Mouse (Mus musculus) layer of hippocampus, postnatal 14 days (tissue): Measurements from ENCODE around the gene Dnmt1. TPM values are rescaled to one million over a fixed set of nuclear protein-coding genes. Genes with fewer than 3 reads are reported as not detected.

Experiments used
- DNase-seq, 2 experiments: peaks; one replicate each; pipeline ENCODE4 v3.0.0; 2021 to 2022; ENCODE audit warnings: low spot score in 2 of 2, mixed read lengths in 1 of 2
- total RNA-seq, 2 experiments: library from RNA; stranded (reverse); gene quantifications; 2 replicates each; pipeline ENCODE4 v1.2.3; 2021

Gene Dnmt1
- total RNA-seq, 2 experiments from 2014 or later = 35.5 to 37.1 TPM

GRCm38 (mm10) chr9:20887191-20887590 lies 72.5 kb downstream of the Dnmt1 start:
- DNase-seq = no peak

- no peak for DNase-seq
Observed at GRCm38 (mm10) chr9:20886563-20886962, 73.1 kb downstream of the Dnmt1 start.

GRCm38 (mm10) chr9:20879097-20879792 lies 80.4 kb downstream of the Dnmt1 start, which contains the start of gene Angptl6:
Gene Angptl6, minus strand, starts transcription at chr9:20879727.
- DNase-seq = no peak

GRCm38 (mm10) chr9:20878710-20879065 lies 81.0 kb downstream of the Dnmt1 start:
- no peak for DNase-seq

GRCm38 (mm10) chr9:20878041-20878709 lies 81.5 kb downstream of the Dnmt1 start:
- peak; percentile 99 for DNase-seq

- DNase-seq = no peak
Observed at GRCm38 (mm10) chr9:20877118-20878040, 82.3 kb downstream of the Dnmt1 start.

GRCm38 (mm10) chr9:20876318-20877117 lies 83.2 kb downstream of the Dnmt1 start:
- DNase-seq = no peak

- no peak for DNase-seq
Observed at GRCm38 (mm10) chr9:20875021-20875790, 84.5 kb downstream of the Dnmt1 start.

GRCm38 (mm10) chr9:20873521-20873920 lies 86.2 kb downstream of the Dnmt1 start:
- no peak for DNase-seq

GRCm38 (mm10) chr9:20872991-20873390 lies 86.7 kb downstream of the Dnmt1 start:
- no peak for DNase-seq

- no peak for DNase-seq
Observed at GRCm38 (mm10) chr9:20870211-20871173, 89.2 kb downstream of the Dnmt1 start.

GRCm38 (mm10) chr9:20869246-20869645 lies 90.4 kb downstream of the Dnmt1 start:
- DNase-seq = no peak

- peak in 1 of 2 experiments; percentile 62 for DNase-seq
Observed at GRCm38 (mm10) chr9:20868448-20869001, 91.2 kb downstream of the Dnmt1 start, which contains the start of gene A230050P20Rik. Gene A230050P20Rik, plus strand, starts transcription at chr9:20868642.

- no peak for DNase-seq
Observed at GRCm38 (mm10) chr9:20866879-20867278, 92.8 kb downstream of the Dnmt1 start.

- DNase-seq = no peak
Observed at GRCm38 (mm10) chr9:20862225-20862624, 97.5 kb downstream of the Dnmt1 start.

GRCm38 (mm10) chr9:20861821-20862220 lies 97.9 kb downstream of the Dnmt1 start:
- no peak for DNase-seq

GRCm38 (mm10) chr9:20859926-20860325 lies 99.8 kb downstream of the Dnmt1 start:
- no peak for DNase-seq
